Mouse (Mus musculus): ENCODE data around the gene Ydjc. TPM values are rescaled to one million over a fixed set of nuclear protein-coding genes. Genes with fewer than 3 reads are reported as not detected.

Ydjc gene
- total RNA-seq, 2 experiments from 2014 or later: 0.40 to 0.53 TPM

GRCm38 (mm10) chr16:17208389-17209361, 64.3 kb downstream of the Ydjc start, which contains the start of gene Rimbp3:
Gene Rimbp3 (plus strand): TSS chr16:17208603.
- intact Hi-C loops (cut with DNase I; ENCODE audit: low total_unique reads): no loop called here
- DNase-seq: peak; percentile 79

GRCm38 (mm10) chr16:17209404-17209960, 65.1 kb downstream of the Ydjc start:
- DNase-seq: no peak
- intact Hi-C loops (cut with DNase I; ENCODE audit: low total_unique reads): no loop called here

Small RNAs within 50 kb of the gene (microRNA-seq; reads per million reads assigned to microRNA genes)
- gene Mir130b (106 to 129 reads per million in 2 experiments), gene Mir301b (1.9 to 2.5 reads per million in 2 experiments)

Other genes with a start within 250 kb of the Ydjc start
- gene Ppm1f, start 248.2 kb upstream of the Ydjc start, total RNA-seq (2021): 10 to 100 TPM; 14.4 to 14.8 TPM
- 10 to 100 TPM; 88.8 to 94.5 TPM for gene Mapk1, start 161.2 kb upstream of the Ydjc start, total RNA-seq (2021)
- gene Ypel1, start 74.9 kb upstream of the Ydjc start, total RNA-seq (2021): under 1 TPM; 0.88 to 0.89 TPM
- 10 to 100 TPM; 27.7 to 29.2 TPM for gene Ppil2, start 33.4 kb upstream of the Ydjc start, total RNA-seq (2021)
- gene 2610318N02Rik, start 19.5 kb upstream of the Ydjc start, total RNA-seq (2021): not detected
- 1 to 10 TPM; 3.4 to 6.1 TPM for gene Sdf2l1, start 12.2 kb upstream of the Ydjc start, total RNA-seq (2021)
- under 1 TPM in 1 of 2 experiments, not detected in 1; 0.13 TPM for gene Ccdc116, start 2.6 kb downstream of the Ydjc start, total RNA-seq (2021)
- 100 to 1,000 TPM; 144 TPM for gene Ube2l3, start 58.0 kb downstream of the Ydjc start, total RNA-seq (2021)
- under 1 TPM in 1 of 2 experiments, not detected in 1; 0.10 TPM for gene Rimbp3, start 64.0 kb downstream of the Ydjc start, total RNA-seq (2021)
- 1 to 10 TPM; 1.1 to 1.2 TPM for gene Hic2, start 89.0 kb downstream of the Ydjc start, total RNA-seq (2021)
- gene Tmem191c, start 131.5 kb downstream of the Ydjc start, total RNA-seq (2021): 1 to 10 TPM in 1 of 2 experiments, under 1 TPM in 1; 0.96 to 1.2 TPM
- under 1 TPM; 0.29 to 0.72 TPM for gene Serpind1, start 186.8 kb downstream of the Ydjc start, total RNA-seq (2021)

All from gastrocnemius, postnatal 14 days (tissue).